Mouse (Mus musculus): Measurements from ENCODE around the gene Prss40. TPM values are rescaled to one million over a fixed set of nuclear protein-coding genes. Genes with fewer than 3 reads are reported as not detected.
"Not testable (repeated sequence)": the region's sequence is repeated elsewhere in the genome, so short reads cannot be mapped to it uniquely, and the experiment has no call there.

Prss40 gene
- polyA plus RNA-seq, 1 experiment from 2014 or later: 0.14 TPM

- Histone ChIP-seq H3K4me1 (no peaks in the 10 kb centered on the region), H3K4me2 (no peak overlapping the region), H3K9me3 (no peaks in the 10 kb centered on the region), H3K36me3 (replicated peaks) (no peaks in the 10 kb centered on the region), H3K4me3 (no peak overlapping the region), H3K27me3 (replicated peaks) (no peaks in the 10 kb centered on the region), H3K9ac (no peak overlapping the region), H3K27ac (no peak overlapping the region)
- ATAC-seq (replicated peaks): no peak
- 80% methylated on average over 3 of the region's 3 CpGs for WGBS
Measured at GRCm38 (mm10) chr1:34522850-34523244, 37.9 kb downstream of the Prss40 start.

DNA sequence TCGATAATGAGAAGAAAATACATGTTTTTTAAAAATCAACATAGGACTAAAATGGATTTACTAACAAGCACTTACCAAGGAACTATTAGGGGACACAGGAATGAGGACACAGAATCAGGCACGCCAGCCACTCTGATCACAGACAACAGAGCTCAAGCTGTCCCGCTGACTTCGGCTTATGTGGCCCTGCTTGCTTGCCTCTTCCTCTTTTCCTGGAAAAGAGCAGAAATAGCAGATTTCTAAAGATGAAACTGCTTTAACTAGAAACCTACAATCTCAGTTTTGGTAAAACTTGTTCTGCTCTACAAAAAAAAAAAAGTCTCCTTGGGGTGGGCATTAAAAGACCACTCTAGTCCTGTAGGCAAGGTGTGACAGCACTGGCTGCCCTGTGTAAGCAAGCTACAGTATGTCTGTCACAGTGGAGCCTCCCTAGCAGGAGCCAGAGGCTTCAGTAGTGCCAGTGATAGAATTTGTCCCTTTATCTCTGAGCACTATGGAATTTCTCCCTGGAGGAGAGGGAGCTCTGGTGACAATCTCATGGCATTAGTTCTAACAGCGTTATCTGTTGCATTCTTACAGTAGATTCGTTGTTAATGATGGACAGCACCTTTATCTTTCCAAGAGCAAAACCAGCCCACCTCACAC is 38.4 kb downstream of the Prss40 start:
- Histone ChIP-seq H3K36me3 (replicated peaks) (no peaks in the 10 kb centered on the region), H3K9me3 (no peaks in the 10 kb centered on the region), H3K27me3 (replicated peaks) (no peaks in the 10 kb centered on the region), H3K9ac (no peak overlapping the region), H3K4me1 (no peaks in the 10 kb centered on the region), H3K4me2 (no peak overlapping the region), H3K4me3 (no peak overlapping the region), H3K27ac (no peak overlapping the region)
- ATAC-seq (replicated peaks): no peak
- 87% methylated on average over 6 of the region's 6 CpGs for WGBS

DNA sequence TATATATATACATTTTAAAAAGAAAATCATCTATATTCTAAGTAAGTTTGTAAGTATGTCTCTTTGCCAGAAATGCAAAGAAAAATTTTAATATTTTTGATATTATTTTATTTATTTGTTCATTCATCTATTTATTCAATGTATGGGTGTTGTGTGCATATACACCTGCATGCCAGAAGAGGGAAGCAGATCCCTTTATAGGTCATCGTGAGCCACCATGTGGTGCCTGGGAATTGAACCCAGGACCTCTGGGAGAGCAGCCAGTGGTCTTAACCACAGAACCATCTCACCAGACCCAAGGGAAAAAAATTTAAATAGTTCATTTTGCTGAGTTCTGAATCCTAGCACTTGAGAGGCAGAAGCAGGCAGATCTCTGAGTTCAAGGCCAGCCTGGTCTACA is 42.5 kb downstream of the Prss40 start:
- Histone ChIP-seq H3K4me1 (no peaks in the 10 kb centered on the region), H3K9me3 (no peaks in the 10 kb centered on the region), H3K27me3 (replicated peaks) (no peaks in the 10 kb centered on the region), H3K4me2 (no peak overlapping the region), H3K9ac (no peak overlapping the region), H3K4me3 (no peak overlapping the region), H3K36me3 (replicated peaks) (no peaks in the 10 kb centered on the region), H3K27ac (no peak overlapping the region)
- 79% methylated on average over 1 of the region's 1 CpGs for WGBS
- ATAC-seq (replicated peaks): no peak

- H3K4me2 ChIP-seq; H3K4me3 ChIP-seq; H3K9ac ChIP-seq; ATAC-seq (replicated peaks); H3K27ac ChIP-seq; H3K9me3 ChIP-seq; H3K4me1 ChIP-seq; H3K36me3 ChIP-seq (replicated peaks); H3K27me3 ChIP-seq (replicated peaks): not testable (repeated sequence)
- WGBS: 61% methylated on average over 1 of the region's 1 CpGs
Measured at GRCm38 (mm10) chr1:34517797-34518196, 42.9 kb downstream of the Prss40 start.

DNA sequence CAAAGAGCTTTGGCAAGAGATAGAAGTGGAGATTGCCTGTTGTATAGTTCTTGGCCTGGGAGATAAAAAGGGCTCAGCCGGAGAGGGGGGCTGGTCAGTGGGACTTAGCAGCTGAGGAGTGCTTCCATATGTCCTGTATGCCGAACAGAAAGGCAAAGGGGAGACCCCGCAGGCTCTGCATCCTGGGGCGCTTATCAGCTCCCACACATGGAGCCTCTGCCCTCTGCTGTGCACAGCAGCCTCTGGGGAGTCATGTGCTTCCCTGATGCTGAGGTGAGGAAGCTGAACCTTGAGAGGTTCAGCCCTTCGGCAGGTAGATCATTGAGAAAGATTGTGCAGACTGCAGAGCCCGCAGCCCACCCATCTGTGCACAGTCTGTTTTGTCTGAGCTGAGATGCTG is 43.4 kb downstream of the Prss40 start:
- 71% methylated on average over 6 of the region's 6 CpGs for WGBS
- not testable (repeated sequence) for H3K27ac ChIP-seq; H3K27me3 ChIP-seq (replicated peaks); ATAC-seq (replicated peaks); H3K4me1 ChIP-seq; H3K4me2 ChIP-seq; H3K4me3 ChIP-seq; H3K36me3 ChIP-seq (replicated peaks); H3K9me3 ChIP-seq; H3K9ac ChIP-seq

- no peak overlapping the region for H3K4me3 ChIP-seq
- ATAC-seq (replicated peaks): no peak
- H3K9ac ChIP-seq: no peak overlapping the region
- no peaks in the 10 kb centered on the region for H3K4me1 ChIP-seq
- 54% methylated on average over 5 of the region's 5 CpGs for WGBS
- no peaks in the 10 kb centered on the region for H3K27me3 ChIP-seq (replicated peaks)
- no peaks in the 10 kb centered on the region for H3K36me3 ChIP-seq (replicated peaks)
- no peak overlapping the region for H3K4me2 ChIP-seq
- H3K9me3 ChIP-seq: no peaks in the 10 kb centered on the region
- H3K27ac ChIP-seq: no peak overlapping the region
Measured at GRCm38 (mm10) chr1:34516595-34516994, 44.1 kb downstream of the Prss40 start.

GRCm38 (mm10) chr1:34513068-34513467 is 47.7 kb downstream of the Prss40 start:
- H3K27ac ChIP-seq: no peak overlapping the region
- H3K4me3 ChIP-seq: no peak overlapping the region
- no peaks in the 10 kb centered on the region for H3K9me3 ChIP-seq
- WGBS: 78% methylated on average over 4 of the region's 4 CpGs
- no peak overlapping the region for H3K9ac ChIP-seq
- no peaks in the 10 kb centered on the region; the same call in 1 of the 2 replicates for H3K4me1 ChIP-seq
- H3K4me2 ChIP-seq: no peak overlapping the region
- H3K36me3 ChIP-seq (replicated peaks): no peaks in the 10 kb centered on the region
- H3K27me3 ChIP-seq (replicated peaks): no peaks in the 10 kb centered on the region
- no peak for ATAC-seq (replicated peaks)

GRCm38 (mm10) chr1:34511027-34511426 is 49.7 kb downstream of the Prss40 start:
- 1% methylated on average over 3 of the region's 3 CpGs for WGBS
- Histone ChIP-seq H3K27ac (no peak overlapping the region), H3K36me3 (replicated peaks) (no peaks in the 10 kb centered on the region), H3K27me3 (replicated peaks) (no peaks in the 10 kb centered on the region), H3K4me1 (no peaks in the 10 kb centered on the region; the same call in 1 of the 2 replicates), H3K4me2 (no peak overlapping the region), H3K4me3 (no peak overlapping the region), H3K9me3 (no peaks in the 10 kb centered on the region), H3K9ac (no peak overlapping the region)
- ATAC-seq (replicated peaks): no peak

- Histone ChIP-seq H3K9ac (no peak overlapping the region), H3K27me3 (replicated peaks) (no peaks in the 10 kb centered on the region)
- WGBS: 9% methylated on average over 7 of the region's 7 CpGs
Measured at GRCm38 (mm10) chr1:34510575-34510981, 50.2 kb downstream of the Prss40 start.

GRCm38 (mm10) chr1:34507986-34508385 is 52.8 kb downstream of the Prss40 start:
- Histone ChIP-seq H3K27me3 (replicated peaks) (no peaks in the 10 kb centered on the region), H3K4me3 (no peak overlapping the region), H3K4me2 (no peak overlapping the region), H3K27ac (no peak overlapping the region), H3K4me1 (no peaks in the 10 kb centered on the region; the same call in 1 of the 2 replicates), H3K9me3 (no peaks in the 10 kb centered on the region), H3K36me3 (replicated peaks) (no peaks in the 10 kb centered on the region), H3K9ac (no peak overlapping the region)
- ATAC-seq (replicated peaks): no peak
- 75% methylated on average over 3 of the region's 3 CpGs for WGBS

More at GRCm38 (mm10) chr1:34510575-34510981, 50.2 kb downstream of the Prss40 start:
- Histone ChIP-seq H3K4me3 (no peak overlapping the region), H3K36me3 (replicated peaks) (no peaks in the 10 kb centered on the region), H3K9me3 (no peaks in the 10 kb centered on the region), H3K4me1 (no peaks in the 10 kb centered on the region; the same call in 1 of the 2 replicates), H3K27ac (no peak overlapping the region), H3K4me2 (peak overlapping the region; percentile 12; the same call in 1 of the 2 replicates)
- no peak for ATAC-seq (replicated peaks)

- WGBS: 86% methylated on average over 4 of the region's 4 CpGs
- no peaks in the 10 kb centered on the region for H3K36me3 ChIP-seq (replicated peaks)
- H3K4me3 ChIP-seq: no peak overlapping the region
- no peak for ATAC-seq (replicated peaks)
- no peaks in the 10 kb centered on the region for H3K9me3 ChIP-seq
- no peak overlapping the region for H3K9ac ChIP-seq
- H3K27ac ChIP-seq: no peak overlapping the region
- no peak overlapping the region for H3K4me2 ChIP-seq
- H3K4me1 ChIP-seq: no peaks in the 10 kb centered on the region; the same call in 1 of the 2 replicates
- H3K27me3 ChIP-seq (replicated peaks): no peaks in the 10 kb centered on the region
Measured at GRCm38 (mm10) chr1:34505970-34506551, 54.7 kb downstream of the Prss40 start.

DNA sequence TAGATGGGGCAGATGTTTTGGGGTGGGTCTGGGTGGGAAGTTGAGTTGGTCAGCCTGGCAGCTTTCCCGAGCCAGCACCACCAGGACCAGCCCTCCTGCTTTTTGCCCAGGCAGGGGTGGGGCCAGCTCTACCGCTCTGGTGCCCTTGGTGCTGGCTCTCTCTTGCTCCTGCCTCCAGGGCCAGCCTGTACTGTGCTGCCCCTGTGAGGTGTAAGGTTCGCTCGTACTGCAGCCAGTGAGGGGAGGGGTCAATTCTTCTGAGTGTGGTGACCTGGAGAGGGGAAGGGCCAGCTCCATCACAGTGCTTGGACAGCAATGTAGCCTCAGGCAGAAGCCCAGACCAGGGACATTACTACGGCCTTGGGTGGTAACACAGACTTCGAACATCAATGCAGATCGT is 55.4 kb downstream of the Prss40 start:
- no peak for ATAC-seq (replicated peaks)
- 65% methylated on average over 7 of the region's 7 CpGs for WGBS

DNA sequence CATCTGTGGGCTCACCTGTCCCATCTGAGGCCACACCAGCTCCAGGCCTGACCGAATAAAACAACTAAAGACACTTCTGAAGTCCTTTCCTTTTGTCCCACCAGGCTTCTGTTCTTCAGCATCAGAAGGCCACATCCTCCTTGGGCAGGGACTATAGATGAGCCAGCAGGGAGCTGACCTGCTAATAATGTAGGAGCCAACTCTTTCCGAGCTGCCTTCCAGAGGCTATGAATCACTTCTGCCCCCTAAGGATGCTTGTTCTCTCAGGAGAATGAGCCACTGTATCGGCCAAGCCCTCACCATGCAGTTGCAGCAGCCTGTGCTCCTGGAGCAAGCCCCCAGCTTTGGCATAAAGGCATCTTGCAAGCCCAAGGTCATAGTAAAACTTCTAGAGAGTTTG is 57.8 kb downstream of the Prss40 start:
- H3K27me3 ChIP-seq (replicated peaks): no peaks in the 10 kb centered on the region
- H3K27ac ChIP-seq: no peak overlapping the region
- 38% methylated on average over 3 of the region's 3 CpGs for WGBS
- ATAC-seq (replicated peaks): no peak
- no peaks in the 10 kb centered on the region for H3K9me3 ChIP-seq
- H3K9ac ChIP-seq: no peak overlapping the region
- H3K4me1 ChIP-seq: no peaks in the 10 kb centered on the region
- H3K36me3 ChIP-seq (replicated peaks): no peaks in the 10 kb centered on the region
- no peak overlapping the region for H3K4me3 ChIP-seq
- H3K4me2 ChIP-seq: no peak overlapping the region

More for the DNA sequence above, 55.4 kb downstream of the Prss40 start:
- H3K36me3 ChIP-seq (replicated peaks): no peaks in the 10 kb centered on the region
- H3K27me3 ChIP-seq (replicated peaks): no peaks in the 10 kb centered on the region
- H3K4me1 ChIP-seq: no peaks in the 10 kb centered on the region
- no peak overlapping the region for H3K27ac ChIP-seq
- no peak overlapping the region for H3K4me2 ChIP-seq
- H3K9ac ChIP-seq: no peak overlapping the region
- no peak overlapping the region for H3K4me3 ChIP-seq
- no peaks in the 10 kb centered on the region for H3K9me3 ChIP-seq

All from midbrain, embryonic 15.5 days (tissue).